Mouse (Mus musculus) telencephalon, adult 2 months (tissue): Measurements from ENCODE around the gene Ly6c1.
A peak's percentile ranks its signal among the peaks of the same experiment; 100 is the strongest.
"Not testable (repeated sequence)": the region's sequence is repeated elsewhere in the genome, so short reads cannot be mapped to it uniquely, and the experiment has no call there.

Experiments
- DNase-seq: peaks from one replicate; pipeline ENCODE4 v3.0.0-alpha.2; 2011; ENCODE audit warnings: low read depth, low spot score

Ly6c1 gene

GRCm38 (mm10) chr15:75048642-75049261 is at the start of gene Ly6c1:
Ly6c1 (minus strand) TSS chr15:75048830.
- not testable (repeated sequence) for DNase-seq

- not testable (repeated sequence) for DNase-seq
Observed at GRCm38 (mm10) chr15:75088041-75088440, 39.4 kb upstream of the Ly6c1 start.

- DNase-seq = no peak
Observed at GRCm38 (mm10) chr15:75069965-75070364, 21.3 kb upstream of the Ly6c1 start.

GRCm38 (mm10) chr15:75062030-75062574 is 13.5 kb upstream of the Ly6c1 start:
- DNase-seq = peak; percentile 6

DNA sequence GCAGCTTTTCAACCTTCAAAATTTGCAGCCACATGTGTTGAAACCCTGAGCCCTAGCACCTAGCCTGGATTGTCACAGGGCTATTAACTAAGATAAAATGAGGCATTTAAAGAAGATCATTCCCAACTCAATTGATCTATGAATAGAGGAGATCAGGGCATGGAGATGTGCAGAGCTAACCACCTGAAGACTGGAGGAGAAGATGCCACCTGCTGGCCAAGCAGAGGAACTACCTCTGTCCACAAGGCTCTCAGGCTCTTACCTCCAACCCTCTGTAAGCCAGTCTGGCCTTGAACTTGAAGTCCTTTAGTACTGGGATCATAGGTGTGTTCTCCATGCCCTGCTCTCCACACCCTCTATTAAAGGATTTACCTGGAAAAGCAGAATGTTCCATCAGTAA is 11.9 kb upstream of the Ly6c1 start:
- peak; percentile 15 for DNase-seq

DNA sequence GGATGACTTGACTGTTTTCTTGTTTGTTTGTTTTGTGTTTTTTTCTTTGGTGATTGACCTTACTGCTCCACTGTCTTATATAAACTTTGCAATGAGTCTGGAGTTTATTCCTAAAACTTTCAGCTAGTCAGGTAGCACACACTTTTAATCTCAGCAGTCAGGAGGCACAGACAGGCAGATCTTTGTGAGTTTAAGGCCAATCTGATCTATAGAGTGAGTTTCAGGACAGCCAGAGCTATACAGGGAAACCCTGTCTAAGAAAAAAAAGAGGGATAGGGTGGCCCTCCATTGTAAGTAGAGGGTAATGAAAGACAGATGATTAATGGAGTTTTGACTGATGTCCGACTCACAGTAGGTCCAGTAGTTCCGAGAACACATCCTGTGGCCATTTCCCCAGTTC is 7.4 kb upstream of the Ly6c1 start:
- no peak for DNase-seq

- DNase-seq = not testable (repeated sequence)
Observed at GRCm38 (mm10) chr15:75055425-75055824, 6.8 kb upstream of the Ly6c1 start.

DNA sequence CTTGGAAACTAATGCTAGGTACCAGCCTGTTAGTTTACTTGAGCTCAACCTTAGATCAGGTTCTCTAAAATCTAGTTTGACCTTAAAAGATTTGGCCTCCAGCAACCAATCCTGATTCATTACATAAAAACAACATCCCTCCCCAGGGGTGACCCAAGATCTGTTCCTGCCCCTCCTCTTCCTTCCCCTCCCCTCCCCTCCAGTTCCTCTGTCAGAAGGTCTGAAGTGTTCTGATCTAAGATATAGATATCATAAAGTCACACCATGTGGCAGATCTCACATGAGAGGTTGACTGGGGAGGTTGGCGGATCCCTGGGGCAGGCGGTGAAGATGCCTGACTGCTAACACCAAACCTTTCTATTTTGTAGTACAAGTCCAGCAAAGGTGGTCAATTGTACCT is 3.8 kb upstream of the Ly6c1 start:
- DNase-seq = not testable (repeated sequence)

GRCm38 (mm10) chr15:75051141-75051540 is 2.5 kb upstream of the Ly6c1 start:
- not testable (repeated sequence) for DNase-seq

DNA sequence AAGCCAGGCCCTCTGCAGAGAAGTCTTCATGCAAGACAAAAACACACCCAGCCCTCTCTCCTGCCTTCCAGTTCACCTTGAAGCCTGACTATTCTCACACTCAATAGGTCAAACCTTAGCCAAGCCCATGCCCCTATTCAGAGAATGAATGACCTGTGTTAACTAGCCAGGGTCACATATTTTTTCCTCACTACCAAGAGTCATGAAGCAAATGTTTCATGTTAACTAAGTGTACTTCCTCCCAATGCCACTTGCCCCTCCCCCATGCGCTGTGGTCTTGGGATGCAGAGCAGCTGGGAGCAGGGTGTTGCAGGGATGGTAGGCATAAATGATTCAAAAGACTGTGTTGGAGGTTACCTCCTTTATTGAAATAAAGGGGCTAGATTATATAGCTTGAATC is 2.0 kb upstream of the Ly6c1 start:
- DNase-seq = not testable (repeated sequence)

- not testable (repeated sequence) for DNase-seq
Observed at GRCm38 (mm10) chr15:75049811-75050210, 1.2 kb upstream of the Ly6c1 start.

DNA sequence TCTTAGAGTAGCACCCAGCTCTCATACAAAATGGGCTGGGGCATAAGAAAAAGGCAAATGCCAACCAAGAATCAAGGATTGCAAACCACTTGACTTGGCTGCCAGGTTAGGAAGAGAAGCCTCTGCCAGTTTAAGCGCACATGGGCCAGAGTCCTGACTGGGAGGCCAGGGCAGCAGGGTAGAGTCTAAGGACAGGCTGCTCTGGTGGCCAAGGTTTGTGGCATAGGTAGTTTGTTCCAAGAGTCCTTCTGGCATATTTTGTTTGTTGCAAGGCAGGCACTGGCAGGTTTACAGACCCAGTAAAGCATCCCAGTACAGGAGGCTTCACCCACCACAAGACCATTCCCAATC is 685 bp downstream of the Ly6c1 start:
- not testable (repeated sequence) for DNase-seq

DNA sequence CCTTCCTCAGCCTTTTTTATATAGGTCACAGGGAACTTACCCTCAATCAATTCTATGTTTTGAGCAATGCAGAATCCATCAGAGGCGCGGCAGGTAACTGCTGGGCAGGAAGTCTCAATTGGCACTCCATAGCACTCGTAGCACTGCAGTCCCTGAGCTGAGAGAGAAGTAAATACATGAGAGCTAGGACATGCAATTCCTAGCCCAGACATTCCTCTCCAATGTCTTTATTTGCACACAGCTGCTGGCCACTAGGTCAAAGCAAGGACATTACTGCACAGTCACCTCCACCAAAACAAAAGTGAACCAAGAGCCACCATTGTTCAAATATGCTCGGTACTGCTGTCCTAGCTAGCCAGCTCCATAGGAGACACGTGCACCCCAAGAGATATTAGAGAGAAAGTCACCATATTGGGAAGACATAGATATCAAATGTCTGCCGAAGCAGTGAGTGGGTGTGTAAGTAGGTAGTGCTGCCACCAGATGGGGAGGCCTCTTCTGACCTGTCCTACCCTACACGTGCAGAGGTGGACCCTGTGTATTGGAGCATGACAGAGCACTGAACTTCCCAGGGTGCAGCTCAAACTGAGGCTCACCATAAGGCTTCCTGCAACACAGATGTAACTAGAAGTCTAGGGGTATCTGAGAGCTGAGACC is 1.2 kb downstream of the Ly6c1 start:
- not testable (repeated sequence) for DNase-seq

DNA sequence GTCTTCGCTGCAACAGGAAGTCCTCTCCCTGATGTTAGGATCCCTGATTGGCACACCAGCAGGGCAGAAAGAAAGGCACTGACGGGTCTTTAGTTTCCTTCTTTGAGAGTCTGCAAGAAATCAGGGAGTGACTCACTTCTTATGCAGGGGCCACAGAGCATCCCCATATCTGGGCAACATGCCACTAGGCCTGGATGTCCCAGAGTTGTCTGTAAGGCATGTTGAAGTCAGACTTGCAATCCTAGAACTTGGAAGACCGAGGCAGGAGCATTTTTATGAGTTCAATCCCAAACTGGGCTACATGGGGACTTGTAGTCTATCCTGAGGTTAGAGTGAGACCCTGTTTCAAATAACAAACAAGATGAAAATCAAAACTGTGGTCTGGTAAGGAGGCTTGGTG is 3.1 kb downstream of the Ly6c1 start:
- not testable (repeated sequence) for DNase-seq

- not testable (repeated sequence) for DNase-seq
Observed at GRCm38 (mm10) chr15:75021020-75021759, 27.4 kb downstream of the Ly6c1 start.

DNA sequence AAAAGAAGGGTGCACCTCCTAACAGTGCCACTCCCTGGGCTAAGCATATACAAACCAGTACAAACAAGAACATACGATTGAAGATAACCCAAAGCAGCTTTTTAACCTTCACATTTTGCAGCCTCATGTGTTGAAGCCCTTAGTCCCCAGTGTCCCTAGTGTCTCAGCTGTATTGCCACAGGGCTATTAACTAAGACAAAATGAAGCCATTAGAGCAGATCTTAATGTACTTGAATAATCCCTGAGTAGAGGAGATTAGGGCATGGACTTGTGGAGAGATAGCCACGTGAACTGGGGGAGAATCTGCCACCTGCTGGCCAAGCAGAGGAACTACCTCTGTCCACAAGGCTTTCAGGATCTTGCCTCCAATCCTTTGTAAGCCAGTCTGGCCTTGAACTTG is 29.2 kb downstream of the Ly6c1 start:
- not testable (repeated sequence) for DNase-seq
